Mouse (Mus musculus): ENCODE results near the gene Lsg1. TPM values are rescaled to one million over a fixed set of nuclear protein-coding genes. Genes with fewer than 3 reads are reported as not detected.
A peak's percentile ranks its signal among the peaks of the same experiment; 100 is the strongest.

The Lsg1 gene
- total RNA-seq, 2 experiments from 2014 or later = 16.3 to 17.5 TPM

- DNase-seq = peak; percentile 81
These were observed 34.6 kb downstream of the Lsg1 start for GRCm38 (mm10) chr16:30552621-30553338.

DNA sequence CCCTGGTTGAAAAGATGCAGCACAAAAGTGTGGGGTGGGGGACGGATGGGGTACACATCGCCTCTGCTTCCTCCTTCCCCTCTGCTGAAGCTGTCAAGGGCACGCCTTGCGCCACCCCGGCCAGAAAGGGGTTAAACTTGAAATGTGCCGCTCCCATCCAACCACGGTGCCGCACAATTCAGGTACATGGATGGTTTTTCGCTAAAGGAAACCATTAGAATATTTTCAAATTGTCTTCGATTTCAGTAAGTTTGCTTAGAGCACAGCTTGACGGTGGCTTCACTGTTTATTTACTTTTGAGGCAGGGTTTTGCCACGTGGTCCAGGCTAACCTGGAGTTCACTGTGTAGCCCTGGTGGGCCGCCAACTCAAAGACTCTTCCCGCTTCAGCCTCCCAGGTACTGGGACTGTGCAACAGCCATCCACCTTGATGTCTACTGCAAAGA lies 36.6 kb downstream of the Lsg1 start, which contains the start of gene Tmem44:
Tmem44 (minus strand) TSS at position 95 of the 445 bp plus-strand sequence.
- DNase-seq = no peak

GRCm38 (mm10) chr16:30549966-30550747 lies 37.2 kb downstream of the Lsg1 start:
- DNase-seq = peak; percentile 73

- DNase-seq = no peak
These were observed 37.9 kb downstream of the Lsg1 start for GRCm38 (mm10) chr16:30549516-30549915.

GRCm38 (mm10) chr16:30548291-30548690 lies 39.1 kb downstream of the Lsg1 start:
- DNase-seq = no peak

GRCm38 (mm10) chr16:30544693-30545092 lies 42.7 kb downstream of the Lsg1 start:
- DNase-seq = no peak

DNA sequence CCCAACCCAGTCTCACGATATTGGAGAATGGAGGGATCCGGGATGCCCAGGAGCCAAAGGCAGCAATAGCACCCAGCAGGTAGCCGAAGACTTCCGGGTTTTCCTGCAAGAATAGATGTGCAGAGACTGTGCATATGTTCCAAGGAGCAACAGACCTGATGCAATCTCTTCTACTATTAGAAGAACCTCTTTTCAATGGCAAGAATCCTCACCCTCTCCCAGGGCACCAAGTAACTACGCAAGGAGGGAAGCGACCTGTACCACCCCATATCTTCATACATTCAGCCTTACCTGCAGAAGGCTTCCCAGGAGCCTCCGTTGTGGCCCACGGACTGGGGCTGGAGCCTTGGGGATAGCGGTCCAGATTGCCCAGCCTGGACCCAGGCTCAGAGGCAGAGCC lies 44.0 kb downstream of the Lsg1 start:
- DNase-seq = no peak

- DNase-seq = no peak
These were observed 44.6 kb downstream of the Lsg1 start for GRCm38 (mm10) chr16:30542826-30543225.

DNA sequence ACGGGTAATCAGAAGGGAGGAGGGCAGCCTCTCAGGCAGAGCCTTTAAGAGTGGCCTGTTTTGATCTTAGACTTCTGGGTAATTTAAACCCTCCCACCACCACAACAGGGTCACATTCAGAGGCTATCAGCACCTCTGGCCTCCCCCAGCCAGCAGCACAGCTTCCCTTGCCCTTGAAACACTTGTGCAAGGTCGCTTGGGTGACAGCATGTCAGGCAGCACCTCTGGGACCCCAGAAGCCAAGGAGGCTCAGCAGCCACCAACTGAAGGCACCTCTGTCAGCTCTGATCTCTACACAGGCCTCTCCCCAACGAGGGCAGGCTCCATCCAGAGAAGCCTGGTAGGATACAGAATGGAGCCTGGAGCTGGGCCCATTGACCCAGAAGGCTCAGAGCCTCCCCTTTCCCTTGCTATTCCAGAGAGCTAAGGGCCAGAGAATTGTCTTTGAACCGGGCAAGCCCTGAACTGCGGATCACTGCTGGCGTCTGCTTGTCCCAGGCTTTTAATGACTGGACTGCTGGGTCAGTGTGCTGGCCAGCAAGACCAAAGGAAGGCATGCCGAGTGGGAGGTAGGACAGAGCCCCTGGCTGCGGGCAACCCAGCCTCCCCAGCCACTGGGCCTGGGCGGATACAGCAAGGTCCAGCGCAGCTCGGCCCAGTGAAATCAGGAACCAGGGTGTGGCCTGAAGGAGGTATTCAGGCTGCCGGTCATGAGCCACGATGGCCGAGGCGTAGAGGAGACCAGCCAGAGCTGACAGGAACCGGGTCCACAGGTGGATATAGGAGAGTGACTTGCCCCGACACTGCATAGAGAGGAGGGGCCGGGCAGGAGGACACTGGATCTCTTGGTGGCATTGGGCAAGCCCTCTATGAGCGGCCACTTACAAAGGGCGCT lies 47.0 kb downstream of the Lsg1 start:
- DNase-seq = no peak

DNA sequence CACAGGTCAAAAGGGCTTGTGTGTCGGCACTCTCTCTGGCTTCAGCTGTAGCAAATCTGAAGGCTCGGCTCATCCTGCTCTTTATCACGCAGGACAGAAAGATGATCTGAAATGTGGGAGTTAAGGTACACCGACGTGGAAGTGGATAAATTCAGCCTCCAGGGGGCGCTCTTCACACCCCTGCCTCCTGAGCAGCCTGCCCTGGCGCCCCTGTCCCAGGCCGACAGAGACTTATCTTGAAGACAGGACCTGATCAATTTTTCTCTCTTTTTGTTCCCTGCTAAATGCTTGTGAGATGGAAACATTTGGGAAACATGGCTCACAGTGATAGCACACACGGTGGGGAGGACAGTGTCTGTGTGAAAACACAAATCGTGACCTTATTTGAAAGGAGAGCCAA lies 48.0 kb downstream of the Lsg1 start:
- no peak for DNase-seq

- no peak for DNase-seq
These were observed 52.3 kb downstream of the Lsg1 start for GRCm38 (mm10) chr16:30535075-30535474.

DNA sequence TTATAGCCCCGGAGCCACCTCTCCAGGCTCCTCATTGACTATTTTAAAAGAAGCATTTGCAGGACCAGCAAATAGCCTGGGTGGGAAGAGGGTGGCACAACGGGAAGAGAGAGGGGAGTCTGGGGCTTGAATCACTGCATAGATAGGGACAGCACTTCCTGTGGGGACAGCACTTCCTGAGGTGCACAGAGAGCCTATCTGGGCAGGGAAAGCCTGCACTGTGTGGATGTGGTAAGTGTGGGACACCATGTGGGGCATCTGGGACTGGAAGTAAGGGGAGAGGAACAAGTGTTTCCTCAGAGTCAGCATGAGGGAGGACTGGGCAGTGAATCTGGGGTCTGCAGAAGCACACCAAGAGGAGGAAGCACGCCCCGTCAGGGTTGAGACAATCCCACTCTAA lies 53.8 kb downstream of the Lsg1 start:
- no peak for DNase-seq

DNA sequence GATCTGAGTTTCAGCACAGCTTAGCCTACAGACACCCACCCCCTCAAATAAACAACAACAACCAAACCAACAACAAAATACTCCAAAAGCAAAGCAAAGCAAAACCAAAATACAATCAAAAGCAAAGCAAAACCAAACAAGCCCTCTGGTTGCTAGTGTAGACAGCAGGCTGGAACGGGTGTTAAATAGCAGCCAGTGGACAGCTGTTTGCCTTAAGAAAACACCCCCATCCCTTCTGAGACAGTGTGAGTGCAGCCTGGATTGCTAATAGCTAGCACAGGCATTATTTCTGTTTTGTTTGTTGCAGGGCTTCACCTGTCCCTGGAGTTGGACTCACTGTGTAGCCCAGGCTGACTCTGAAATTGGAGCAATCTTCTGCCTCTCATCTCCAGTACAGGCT lies 54.5 kb downstream of the Lsg1 start:
- DNase-seq = no peak

DNA sequence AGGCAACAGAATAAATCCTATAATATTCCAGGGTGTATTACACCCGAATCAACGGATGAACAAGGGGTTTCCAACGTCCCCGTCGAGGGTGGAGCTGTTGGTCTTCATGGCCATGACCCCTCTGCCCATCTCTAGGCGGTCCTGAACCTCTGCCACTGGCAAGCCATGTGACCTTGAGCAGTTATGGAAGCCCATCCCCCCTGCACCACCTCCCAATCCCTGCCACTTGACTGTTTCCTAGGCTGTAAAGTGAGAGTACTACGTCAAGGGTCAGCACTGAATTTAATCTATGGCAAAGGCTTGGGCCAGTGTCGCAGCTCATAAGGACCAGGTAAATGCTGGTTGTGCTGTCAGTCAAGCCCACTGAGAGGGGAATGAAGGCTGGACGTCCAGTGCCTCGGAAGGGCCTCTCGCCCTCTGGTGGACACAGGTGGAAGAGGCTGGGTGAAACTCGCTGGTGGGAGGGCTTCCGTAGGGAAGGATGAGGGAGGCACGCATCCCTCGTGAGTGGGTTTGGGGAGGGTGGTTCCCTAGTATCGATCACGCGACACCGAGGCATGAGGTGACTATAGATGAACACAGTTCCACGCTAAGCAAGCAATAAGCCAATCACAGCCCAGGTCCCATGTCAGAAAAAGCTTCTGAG lies 55.5 kb downstream of the Lsg1 start:
- no peak for DNase-seq

- DNase-seq = no peak
These were observed 56.6 kb downstream of the Lsg1 start for GRCm38 (mm10) chr16:30530815-30531214.

DNA sequence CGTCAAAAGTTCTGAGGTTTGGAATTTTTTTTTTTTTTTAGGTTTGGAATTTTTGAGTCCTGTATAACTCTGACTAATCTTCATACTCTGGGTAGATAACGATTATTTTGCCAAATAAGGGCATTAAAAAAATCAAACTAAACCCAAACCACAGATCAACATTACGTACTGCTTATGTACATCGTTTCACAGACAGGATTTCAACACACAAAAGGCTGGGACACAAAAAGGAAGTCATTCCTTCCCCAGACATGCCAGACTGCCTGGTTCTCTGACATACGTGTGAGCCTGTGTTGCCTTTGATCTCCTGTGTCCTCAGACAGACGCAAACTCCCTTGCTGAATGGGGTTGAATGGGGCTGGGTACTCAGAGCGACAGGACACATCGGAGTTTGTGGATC lies 59.0 kb downstream of the Lsg1 start:
- no peak for DNase-seq

- no peak for DNase-seq
These were observed 59.5 kb downstream of the Lsg1 start for GRCm38 (mm10) chr16:30527889-30528288.

DNA sequence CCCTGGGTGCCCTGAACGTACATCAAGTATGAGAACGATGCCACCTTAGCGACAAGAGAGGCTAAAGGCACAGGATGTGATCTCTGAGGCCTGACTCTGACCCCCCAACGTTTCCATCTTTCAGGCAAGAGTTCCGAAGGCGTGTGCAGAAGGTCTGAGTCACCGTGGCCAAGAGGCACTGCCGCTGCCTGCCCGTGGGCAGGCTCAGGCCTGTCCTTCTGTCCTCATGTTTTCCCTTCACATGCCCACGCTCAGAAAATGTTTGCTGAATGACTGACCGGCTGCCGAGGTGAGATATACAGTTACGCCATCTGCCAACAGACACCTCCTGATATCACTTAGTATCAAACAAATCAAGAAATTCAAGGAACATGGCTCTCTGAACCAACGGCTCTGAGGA lies 61.6 kb downstream of the Lsg1 start:
- no peak for DNase-seq

DNA sequence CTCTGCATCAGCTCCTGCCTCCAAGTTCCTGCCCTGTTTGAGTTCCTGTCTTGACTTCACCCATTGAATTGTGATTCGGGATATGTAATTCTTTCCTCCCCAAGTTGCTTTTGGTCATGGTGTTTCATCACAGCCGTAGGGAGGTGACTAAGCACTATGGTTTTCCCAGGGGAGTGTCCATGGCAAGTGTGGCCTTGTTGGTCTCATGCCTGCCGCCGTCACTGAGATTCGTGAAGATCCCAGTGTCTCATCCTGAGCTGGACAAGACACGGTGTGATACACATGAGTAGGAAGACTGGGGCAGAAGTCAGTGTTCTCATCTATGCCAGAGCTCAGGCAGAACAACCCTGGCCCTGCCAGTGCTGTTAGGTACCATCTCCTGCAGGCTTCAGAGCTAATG lies 62.9 kb downstream of the Lsg1 start:
- no peak for DNase-seq

DNA sequence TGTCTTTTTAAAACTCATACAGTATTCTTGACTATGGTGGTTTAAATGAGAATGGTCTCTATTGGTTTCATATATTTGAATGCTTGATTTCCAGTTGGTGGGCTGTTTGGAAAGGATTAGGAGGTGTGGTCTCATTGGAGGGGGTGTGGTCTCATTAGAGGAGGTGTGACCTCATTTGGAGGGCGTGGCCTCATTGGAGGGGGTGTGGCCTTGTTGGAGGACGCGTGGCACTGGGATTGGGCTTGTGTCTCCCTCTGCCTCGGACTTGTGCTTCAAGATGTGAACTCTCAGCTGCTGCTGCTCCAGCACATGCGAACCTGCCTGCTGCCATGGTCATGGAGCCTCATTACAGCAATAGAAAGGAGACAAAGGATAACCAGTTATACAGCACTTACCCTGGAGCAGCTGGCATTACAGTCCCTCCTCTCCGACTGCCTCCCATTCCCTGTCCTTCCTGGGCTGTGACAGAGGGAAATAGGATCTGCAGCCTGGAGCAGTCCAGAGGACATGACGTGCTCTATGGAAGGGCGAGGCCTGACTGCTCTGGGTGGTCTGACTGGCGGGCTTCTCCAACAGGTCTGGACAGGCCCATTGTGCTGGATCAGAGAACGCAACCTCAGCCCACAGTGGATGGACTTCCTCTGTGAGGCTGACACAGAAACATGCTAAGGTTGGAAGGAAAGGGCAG lies 65.0 kb downstream of the Lsg1 start:
- no peak for DNase-seq

- DNase-seq = no peak
These were observed 66.2 kb downstream of the Lsg1 start for GRCm38 (mm10) chr16:30521147-30521546.
